ENCODE assay signal across 14 mouse cellular contexts in the genomic region with DNA sequence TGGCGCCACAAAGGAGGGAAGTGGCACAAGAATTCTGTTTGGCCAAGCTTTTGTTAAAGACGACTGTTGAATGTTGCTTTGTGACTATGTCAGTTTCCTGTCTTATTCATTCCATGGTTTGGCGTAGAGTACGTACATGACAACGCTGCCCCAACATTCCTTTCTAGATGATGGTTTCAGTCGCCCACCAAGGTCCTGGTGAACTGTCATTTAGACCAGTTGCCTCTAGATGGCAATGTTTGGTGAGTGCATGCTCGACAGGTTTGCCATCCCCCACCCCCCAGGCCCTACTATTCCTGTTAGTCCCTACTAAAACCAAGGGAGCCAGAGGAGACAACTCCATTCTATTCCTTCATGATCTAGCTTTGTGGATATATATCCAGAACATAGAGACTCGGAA. TPM values are rescaled to one million over a fixed set of nuclear protein-coding genes. Genes with fewer than 3 reads are reported as not detected.
DNase-seq lines count a peak whose midpoint lies in the region; ATAC-seq and TF ChIP-seq lines count a peak whose summit lies in the region.
"Had no signal": no experiment of that assay in that cellular context is flagged by ENCODE, and none has a peak within 500 bp of the region (broad histone marks: within the 10 kb centered on the region; RNA-seq: fewer than 3 reads in every experiment).

No protein-coding gene starts in this region.

- no peak overlapping the region for H3K4me2 ChIP-seq in liver, embryonic 14.5 days (ENCODE audit: low read depth)
- H3K4me2 ChIP-seq in forebrain, embryonic 11.5 days (ENCODE audit: low read depth, low read length, severe bottlenecking) = no peak overlapping the region
- H3K4me2 ChIP-seq: embryonic facial prominence, embryonic 12.5 days had no signal

- H3K9ac ChIP-seq in liver, embryonic 14.5 days (replicated peaks) = no peak overlapping the region
- no peak overlapping the region for H3K9ac ChIP-seq in ES-Bruce4 (ENCODE audit: low read depth, poor library complexity, severe bottlenecking)
- H3K9ac ChIP-seq in forebrain, embryonic 11.5 days (ENCODE audit: low read length) = no peak overlapping the region
- H3K9ac ChIP-seq: embryonic facial prominence, embryonic 12.5 days; forebrain, postnatal 0 days had no signal

- no peak overlapping the region for H3K27ac ChIP-seq in liver, embryonic 14.5 days
- no peak overlapping the region for H3K27ac ChIP-seq in ES-Bruce4 (ENCODE audit: insufficient read depth, low read length)
- H3K27ac ChIP-seq in limb, embryonic 10.5 days = no peak overlapping the region
- H3K27ac ChIP-seq in forebrain, embryonic 11.5 days (ENCODE audit: low read depth, low read length) = no peak overlapping the region
- H3K27ac ChIP-seq: embryonic facial prominence, embryonic 12.5 days; macrophage had no signal

- TF ChIP-seq POLR2A in ES-Bruce4 (IDR thresholded peaks at IDR 0.05; ENCODE audit: insufficient read depth, low read length) = no peak

- WGBS in liver, embryonic 14.5 days (ENCODE audit: insufficient replicate concordance) = 40% methylated on average over 8 of the region's 8 CpGs
- 71% methylated on average over 8 of the region's 8 CpGs for WGBS in limb, embryonic 10.5 days
- WGBS in forebrain, embryonic 11.5 days = 64% methylated on average over 8 of the region's 8 CpGs

- H3K4me1 ChIP-seq in liver, embryonic 14.5 days (replicated peaks; ENCODE audit: control insufficient read depth in 2 of 2, insufficient read depth in 2 of 2, low read length in 1 of 2) = peaks cover 0 to 10% of the 10 kb centered on the region in 2 experiments; a peak in 2 of 4 replicates
- H3K4me1 ChIP-seq in ES-Bruce4 (ENCODE audit: control insufficient read depth, insufficient read depth, low read length) = no peaks in the 10 kb centered on the region
- no peaks in the 10 kb centered on the region for H3K4me1 ChIP-seq in limb, embryonic 10.5 days
- no peaks in the 10 kb centered on the region for H3K4me1 ChIP-seq in forebrain, embryonic 11.5 days (replicated peaks; ENCODE audit: control insufficient read depth, insufficient read depth, low read length)
- H3K4me1 ChIP-seq: embryonic facial prominence, embryonic 12.5 days had no signal

- no peaks in the 10 kb centered on the region for H3K36me3 ChIP-seq in liver, embryonic 14.5 days (replicated peaks; ENCODE audit: control insufficient read depth, insufficient read depth, low read depth)
- no peaks in the 10 kb centered on the region for H3K36me3 ChIP-seq in ES-Bruce4 (ENCODE audit: control insufficient read depth, insufficient read depth, low read length, poor library complexity, severe bottlenecking)
- H3K36me3 ChIP-seq in limb, embryonic 10.5 days = no peaks in the 10 kb centered on the region
- no peaks in the 10 kb centered on the region for H3K36me3 ChIP-seq in forebrain, embryonic 11.5 days (ENCODE audit: control insufficient read depth, insufficient read depth, low read length)
- H3K36me3 ChIP-seq: embryonic facial prominence, embryonic 12.5 days had no signal

- peak; percentile 48 for TF ChIP-seq CTCF in liver, embryonic 14.5 days (IDR thresholded peaks at IDR 0.05; ENCODE audit: low read depth)
- TF ChIP-seq CTCF in ES-Bruce4 (IDR thresholded peaks at IDR 0.05; ENCODE audit: low read depth, low read length) = peak; percentile 40

- DNase-seq in CD4-positive, CD25-positive, alpha-beta regulatory T cell, adult 2 months (ENCODE audit: low read depth, low spot score) = peak; percentile 51
- DNase-seq in liver, embryonic 14.5 days (ENCODE audit: low read depth in 3 of 3, low spot score in 3 of 3) = no peak
- no peak for DNase-seq in liver
- no peak for DNase-seq in limb, embryonic 10.5 days (ENCODE audit: low spot score)
- no peak for DNase-seq in forebrain, embryonic 11.5 days (ENCODE audit: low spot score)
- DNase-seq: forebrain, postnatal 0 days; heart, postnatal 4 days; kidney, postnatal 36 days had no signal

- no peaks in the 10 kb centered on the region for H3K27me3 ChIP-seq in liver, embryonic 14.5 days (ENCODE audit: control insufficient read depth, insufficient read depth, low read length)
- H3K27me3 ChIP-seq in ES-Bruce4 (ENCODE audit: control insufficient read depth, insufficient read depth, low read length, poor library complexity, severe bottlenecking) = no peaks in the 10 kb centered on the region
- H3K27me3 ChIP-seq in limb, embryonic 10.5 days (ENCODE audit: low read depth, poor library complexity, severe bottlenecking) = no peaks in the 10 kb centered on the region
- no peaks in the 10 kb centered on the region for H3K27me3 ChIP-seq in forebrain, embryonic 11.5 days (ENCODE audit: control insufficient read depth, insufficient read depth, low read length)
- H3K27me3 ChIP-seq: embryonic facial prominence, embryonic 12.5 days had no signal

- ATAC-seq in CD4-positive, CD25-positive, alpha-beta regulatory T cell, adult 4 months = no peak
- ATAC-seq in liver, embryonic 14.5 days (ENCODE audit: insufficient read depth) = no peak
- ATAC-seq in megakaryocyte progenitor cell, adult 5-6 weeks (replicated peaks; ENCODE audit: poor library complexity) = peak; percentile 65
- no peak for ATAC-seq in forebrain, embryonic 11.5 days (replicated peaks; ENCODE audit: low FRiP score)
- ATAC-seq: forebrain, postnatal 0 days had no signal

- TF ChIP-seq EP300 in liver, embryonic 14.5 days (IDR thresholded peaks at IDR 0.05; ENCODE audit: low read depth) = no peak
- TF ChIP-seq EP300 in ES-Bruce4 (IDR thresholded peaks at IDR 0.05; ENCODE audit: insufficient read depth, low read depth, low read length) = no peak

- no peaks in the 10 kb centered on the region for H3K9me3 ChIP-seq in liver, embryonic 14.5 days (ENCODE audit: control insufficient read depth, low read length)
- H3K9me3 ChIP-seq in ES-Bruce4 (replicated peaks; ENCODE audit: control insufficient read depth, insufficient read depth, low read length, poor library complexity, severe bottlenecking) = no peaks in the 10 kb centered on the region
- H3K9me3 ChIP-seq in limb, embryonic 10.5 days (replicated peaks) = no peaks in the 10 kb centered on the region
- H3K9me3 ChIP-seq in forebrain, embryonic 11.5 days (ENCODE audit: control insufficient read depth, low read length) = no peaks in the 10 kb centered on the region
- H3K9me3 ChIP-seq: embryonic facial prominence, embryonic 12.5 days had no signal

- no peak overlapping the region for H3K4me3 ChIP-seq in liver, embryonic 14.5 days (ENCODE audit: insufficient read depth in 1 of 2, low read depth in 2 of 2, low read length in 2 of 2)
- no peak overlapping the region for H3K4me3 ChIP-seq in ES-Bruce4 (ENCODE audit: low read depth, low read length)
- H3K4me3 ChIP-seq in limb, embryonic 10.5 days = no peak overlapping the region
- no peak overlapping the region for H3K4me3 ChIP-seq in forebrain, embryonic 11.5 days (ENCODE audit: low read depth, low read length)
- H3K4me3 ChIP-seq: embryonic facial prominence, embryonic 12.5 days; myocyte had no signal

RNA-seq across cellular contexts. Expression of a gene that starts 36.6 kb away (rescaled TPM):
- polyA plus RNA-seq in CD4-positive, CD25-positive, alpha-beta regulatory T cell, adult 4 months (2017; shearing (Covaris generic)) = 1 to 10 TPM in 1 of 2 experiments, under 1 TPM in 1; 0.51 to 1.3 TPM
- 0.12 and 0.21 TPM in 2 replicates for polyA plus RNA-seq in liver, embryonic 14.5 days (2012; rRNA removed)
- 0.09 and 0.15 TPM in 2 replicates for polyA plus RNA-seq in liver, embryonic 14.5 days (2014; fragmentation: Nextera tagmentation; extraction: Ambion mirVana)
- polyA plus RNA-seq in ES-Bruce4 (2011; ENCODE audit: insufficient read depth, insufficient read length, low read depth, missing spikeins) = not detected in 2 replicates
- total RNA-seq in megakaryocyte progenitor cell, adult 5-6 weeks (2015) = 2.2 and 2.4 TPM in 2 replicates
- 1.4 and 2.3 TPM in 2 replicates for total RNA-seq in megakaryocyte progenitor cell, adult 5-6 weeks (2017)
- 0.10 and 0.30 TPM in 2 replicates for polyA plus RNA-seq in limb, embryonic 10.5 days (2016; fragmentation: Nextera tagmentation; extraction: Ambion mirVana)
- polyA plus RNA-seq in forebrain, embryonic 11.5 days (2014; fragmentation: Nextera tagmentation; extraction: Ambion mirVana) = 0.32 TPM in 2 replicates
